Mouse (Mus musculus) thymus, adult 2 months (tissue): ENCODE data around the gene Smad9. TPM values are rescaled to one million over a fixed set of nuclear protein-coding genes. Genes with fewer than 3 reads are reported as not detected.

ENCODE experiments used
- DNase-seq: peaks from one replicate; pipeline ENCODE4 v3.0.0; 2021
- H3K27ac ChIP-seq: fragments of 200-500 bp; 2 replicates; pipeline ENCODE4 v1.5.1; 2012; ENCODE audit warnings: low read length, control low read depth; ENCODE audit not compliant: control insufficient read depth, insufficient read depth
- H3K27me3 ChIP-seq: fragments of 200-500 bp; 2 replicates; pipeline ENCODE4 v1.6.1; 2012; ENCODE audit warnings: mild to moderate bottlenecking, low read length, moderate library complexity, mixed read lengths; ENCODE audit not compliant: control insufficient read depth, insufficient read depth
- H3K36me3 ChIP-seq: fragments of 200-500 bp; 2 replicates; pipeline ENCODE4 v1.6.1; 2012; ENCODE audit warnings: mild to moderate bottlenecking, low read length, moderate library complexity; ENCODE audit not compliant: control insufficient read depth, insufficient read depth
- H3K4me1 ChIP-seq: fragments of 200-500 bp; replicated peaks from 2 replicates; pipeline ENCODE4 v1.6.1; 2012; ENCODE audit warnings: low read length; ENCODE audit not compliant: control insufficient read depth, insufficient read depth
- H3K4me3 ChIP-seq: fragments of 200-500 bp; 2 replicates; pipeline ENCODE4 v1.5.1; 2012; ENCODE audit warnings: mild to moderate bottlenecking, low read length, control low read depth, moderate library complexity; ENCODE audit not compliant: control insufficient read depth, insufficient read depth
- CTCF ChIP-seq: fragments of 200-500 bp; IDR thresholded peaks from 2 replicates; pipeline ENCODE4 v1.5.1; 2012; ENCODE audit warnings: mild to moderate bottlenecking, control low read depth, low read length, moderate library complexity, borderline replicate concordance; ENCODE audit not compliant: control insufficient read depth, poor library complexity, insufficient read depth; ENCODE audit errors: extremely low read depth
- POLR2A ChIP-seq: fragments of 200-500 bp; IDR thresholded peaks from 2 replicates; pipeline ENCODE4 v1.6.1; 2012; ENCODE audit warnings: mild to moderate bottlenecking, low read length, control low read depth, moderate library complexity; ENCODE audit not compliant: control insufficient read depth, poor library complexity, insufficient read depth; ENCODE audit errors: extremely low read depth
- WGBS: fragments of 180-500 bp; shearing (Covaris S2); methylation state at CpG from one replicate; pipeline ENCODE4 v1.1.7; 2018; 5-methylcytosine and 5-hydroxymethylcytosine counted together
- polyA plus RNA-seq: library from polyadenylated mRNA; depleted of rRNA; stranded (reverse); fragments of >200 nt; gene quantifications from 2 replicates; pipeline ENCODE4 v1.2.3, GENCODE M21; 2012

The Smad9 gene
- polyA plus RNA-seq, 1 experiment = 0.36 TPM

DNA sequence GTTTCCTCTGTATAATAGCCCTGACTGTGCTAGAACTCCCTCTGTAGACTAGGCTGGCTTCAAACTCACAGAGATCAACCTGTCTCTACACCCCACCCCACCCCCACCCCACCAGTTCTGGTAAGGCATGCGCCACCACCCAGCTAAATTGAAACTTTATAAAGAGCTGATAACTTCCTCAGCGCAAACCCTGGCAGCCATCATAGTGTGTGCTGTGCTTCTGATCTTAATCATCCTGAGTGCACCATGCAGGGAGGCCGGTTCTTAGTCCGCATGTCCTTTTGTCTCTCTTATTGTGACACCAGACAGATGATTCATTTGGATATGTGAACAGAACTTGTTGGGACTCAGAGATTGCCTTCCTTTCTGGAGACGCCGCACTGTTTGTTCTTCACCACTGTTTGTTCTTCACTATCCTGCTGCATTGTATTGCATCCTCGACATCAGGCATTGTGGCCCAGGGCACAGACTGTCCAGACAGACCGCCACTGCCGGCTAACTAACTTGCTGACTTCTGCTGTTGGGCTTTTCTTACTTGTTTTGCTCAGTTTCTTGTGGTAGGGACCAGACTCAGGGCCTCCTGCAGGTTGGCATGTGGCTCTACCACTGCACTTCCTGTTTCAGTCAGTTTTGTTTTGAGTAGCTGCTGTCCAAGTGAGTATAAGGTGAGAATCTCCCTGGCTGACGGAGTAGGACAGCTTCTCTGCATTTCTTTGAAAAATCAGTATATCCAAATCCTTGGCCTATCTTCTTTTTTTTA lies 31.5 kb upstream of the Smad9 start:
- DNase-seq = peak; percentile 24
- Histone ChIP-seq H3K4me3 (no peak overlapping the region), H3K27me3 (no peaks in the 10 kb centered on the region), H3K4me1 (peaks cover 5% of the 10 kb centered on the region), H3K27ac (peak overlapping the region; percentile 86), H3K36me3 (peaks cover 51% of the 10 kb centered on the region)
- no peak for TF ChIP-seq POLR2A
- TF ChIP-seq CTCF = no peak
- 53% methylated on average over 10 of the region's 10 CpGs for WGBS

DNA sequence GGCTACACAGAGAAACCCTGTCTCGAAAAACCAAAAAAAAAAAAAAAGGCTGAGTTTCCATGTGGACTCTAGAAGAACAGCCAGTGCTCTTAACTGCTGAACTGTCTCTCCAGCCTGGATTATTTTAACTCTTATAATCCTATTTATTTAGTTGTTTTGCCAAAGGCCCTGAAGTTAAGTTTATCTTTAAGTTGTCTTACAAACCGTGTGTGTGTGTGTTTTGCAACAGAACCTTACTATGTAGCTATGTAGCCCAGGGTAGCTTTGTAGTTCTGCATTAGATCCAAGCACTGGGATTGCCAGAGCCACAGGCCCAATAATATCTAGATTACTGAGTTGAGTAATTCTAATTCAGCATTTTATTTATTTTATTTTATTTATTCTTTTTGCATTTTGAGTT lies 30.0 kb upstream of the Smad9 start:
- Histone ChIP-seq H3K4me1 (peaks cover 5% of the 10 kb centered on the region), H3K36me3 (peaks cover 61% of the 10 kb centered on the region), H3K27ac (no peak overlapping the region), H3K27me3 (no peaks in the 10 kb centered on the region), H3K4me3 (no peak overlapping the region)
- no peak for TF ChIP-seq CTCF
- TF ChIP-seq POLR2A = no peak
- WGBS = 88% methylated on average over 2 of the region's 2 CpGs
- no peak for DNase-seq

DNA sequence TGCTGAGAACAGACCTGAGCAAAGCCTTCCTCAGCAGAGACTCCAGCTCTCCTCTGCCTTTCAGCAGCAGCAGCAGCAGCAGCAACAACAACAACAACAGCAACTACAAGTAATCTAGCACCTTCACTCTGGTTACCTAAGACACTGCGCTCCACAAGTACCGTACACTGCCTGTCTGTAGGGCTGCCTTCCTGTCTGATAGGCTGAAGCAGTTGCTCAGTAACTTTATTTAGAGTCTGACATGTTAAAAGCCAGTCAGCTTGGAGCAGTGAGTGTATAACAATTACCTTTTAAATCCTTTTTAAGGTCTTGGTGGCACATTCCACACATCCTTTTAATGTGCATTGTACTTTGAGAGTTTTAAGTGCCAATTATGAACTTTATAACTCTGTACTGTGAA lies 27.8 kb upstream of the Smad9 start:
- no peak for DNase-seq
- no peak for TF ChIP-seq POLR2A
- TF ChIP-seq CTCF = no peak
- H3K36me3 ChIP-seq = peaks cover 53% of the 10 kb centered on the region
- 96% methylated on average over 2 of the region's 2 CpGs for WGBS
- no peak overlapping the region for H3K4me3 ChIP-seq
- H3K27ac ChIP-seq = no peak overlapping the region
- peaks cover 5% of the 10 kb centered on the region for H3K4me1 ChIP-seq
- H3K27me3 ChIP-seq = no peaks in the 10 kb centered on the region

- H3K36me3 ChIP-seq = peaks cover 49% of the 10 kb centered on the region
- 93% methylated on average over 6 of the region's 6 CpGs for WGBS
- no peaks in the 10 kb centered on the region for H3K27me3 ChIP-seq
These were observed 27.3 kb upstream of the Smad9 start for GRCm38 (mm10) chr3:54728100-54728499.

DNA sequence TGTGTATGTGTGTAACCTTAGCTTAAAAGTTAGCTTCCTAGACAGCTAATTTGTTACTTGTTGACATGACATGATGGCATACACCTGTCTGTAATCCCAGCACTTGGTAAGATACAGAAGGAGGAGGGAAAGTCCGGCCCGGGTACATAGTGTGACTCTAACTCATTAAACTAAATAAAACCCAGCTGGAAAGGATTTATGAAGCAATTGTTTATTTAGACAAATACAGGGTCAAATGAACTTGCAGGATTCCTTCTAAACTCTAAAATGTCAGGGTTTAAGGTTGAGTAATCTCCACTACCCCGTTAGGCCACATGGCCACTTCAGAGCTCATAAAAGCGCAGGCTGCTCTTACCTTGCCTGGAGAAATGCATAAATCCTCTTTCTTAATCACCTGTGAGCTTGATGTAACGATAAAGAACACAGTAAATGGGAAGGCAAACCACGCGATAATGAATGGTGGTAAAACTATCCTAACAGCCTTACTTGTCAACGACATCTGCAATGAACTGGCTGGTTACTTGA lies 23.7 kb upstream of the Smad9 start:
- TF ChIP-seq POLR2A (no peak), CTCF (no peak)
- H3K27ac ChIP-seq = no peak overlapping the region
- H3K4me1 ChIP-seq = peaks cover 6% of the 10 kb centered on the region; the same call in 1 of the 2 replicates
- H3K36me3 ChIP-seq = peaks cover 45% of the 10 kb centered on the region
- no peak for DNase-seq
- no peaks in the 10 kb centered on the region for H3K27me3 ChIP-seq
- 97% methylated on average over 8 of the region's 8 CpGs for WGBS
- no peak overlapping the region for H3K4me3 ChIP-seq

More at GRCm38 (mm10) chr3:54728100-54728499, 27.3 kb upstream of the Smad9 start:
- H3K4me3 ChIP-seq = no peak overlapping the region
- H3K27ac ChIP-seq = no peak overlapping the region
- DNase-seq = no peak
- TF ChIP-seq CTCF = no peak
- TF ChIP-seq POLR2A = no peak
- H3K4me1 ChIP-seq = peaks cover 5% of the 10 kb centered on the region

- no peak overlapping the region for H3K4me3 ChIP-seq
- H3K4me1 ChIP-seq = peaks cover 6% of the 10 kb centered on the region; the same call in 1 of the 2 replicates
- H3K27me3 ChIP-seq = no peaks in the 10 kb centered on the region
- no peak for TF ChIP-seq POLR2A
- TF ChIP-seq CTCF = no peak
- H3K36me3 ChIP-seq = peaks cover 39% of the 10 kb centered on the region
- no peak overlapping the region for H3K27ac ChIP-seq
- WGBS = 96% methylated on average over 4 of the region's 4 CpGs
- DNase-seq = no peak
These were observed 23.0 kb upstream of the Smad9 start for GRCm38 (mm10) chr3:54732371-54732770.
